Mouse (Mus musculus): ENCODE measurements around the gene Cspg4. TPM values are rescaled to one million over a fixed set of nuclear protein-coding genes. Genes with fewer than 3 reads are reported as not detected.
A peak's percentile ranks its signal among the peaks of the same experiment; 100 is the strongest.

The Cspg4 gene
- polyA plus RNA-seq, 1 experiment from 2014 or later = 8.1 TPM

GRCm38 (mm10) chr9:56843679-56844188 lies 21.1 kb upstream of the Cspg4 start:
- no peak overlapping the region for H3K4me3 ChIP-seq
- H3K27me3 ChIP-seq = no peaks in the 10 kb centered on the region
- no peak for ATAC-seq (ENCODE audit: low FRiP score, low read depth)
- H3K9ac ChIP-seq = no peak overlapping the region
- no peaks in the 10 kb centered on the region for H3K36me3 ChIP-seq
- 38% methylated on average over 7 of the region's 7 CpGs for WGBS
- H3K9me3 ChIP-seq = no peaks in the 10 kb centered on the region
- peak overlapping the region; percentile 54; the same call in 1 of the 2 replicates for H3K27ac ChIP-seq (replicated peaks)
- H3K4me2 ChIP-seq = no peak overlapping the region
- peaks cover 37% of the 10 kb centered on the region for H3K4me1 ChIP-seq (replicated peaks)

- Histone ChIP-seq H3K9ac (no peak overlapping the region), H3K36me3 (no peaks in the 10 kb centered on the region), H3K9me3 (no peaks in the 10 kb centered on the region), H3K27me3 (no peaks in the 10 kb centered on the region), H3K27ac (replicated peaks) (peak overlapping the region; percentile 54), H3K4me1 (replicated peaks) (peaks cover 37% of the 10 kb centered on the region), H3K4me2 (no peak overlapping the region), H3K4me3 (no peak overlapping the region)
- no peak for ATAC-seq (ENCODE audit: low FRiP score, low read depth)
- 46% methylated on average over 8 of the region's 8 CpGs for WGBS
These were observed 20.2 kb upstream of the Cspg4 start for GRCm38 (mm10) chr9:56844644-56845043.

GRCm38 (mm10) chr9:56847523-56847922 lies 17.3 kb upstream of the Cspg4 start:
- Histone ChIP-seq H3K27me3 (no peaks in the 10 kb centered on the region), H3K4me3 (no peak overlapping the region), H3K36me3 (no peaks in the 10 kb centered on the region), H3K27ac (replicated peaks) (no peak overlapping the region), H3K4me2 (no peak overlapping the region), H3K4me1 (replicated peaks) (peaks cover 27% of the 10 kb centered on the region), H3K9ac (no peak overlapping the region), H3K9me3 (no peaks in the 10 kb centered on the region)
- ATAC-seq (ENCODE audit: low FRiP score, low read depth) = peak; percentile 54; the same call in 1 of the 2 replicates
- 16% methylated on average over 3 of the region's 3 CpGs for WGBS

- ATAC-seq (ENCODE audit: low FRiP score, low read depth) = no peak
- H3K27me3 ChIP-seq = no peaks in the 10 kb centered on the region
- H3K4me2 ChIP-seq = no peak overlapping the region
- H3K4me1 ChIP-seq (replicated peaks) = peaks cover 6% of the 10 kb centered on the region
- WGBS = 74% methylated on average over 14 of the region's 14 CpGs
- H3K27ac ChIP-seq (replicated peaks) = no peak overlapping the region
- H3K36me3 ChIP-seq = no peaks in the 10 kb centered on the region
- H3K9ac ChIP-seq = no peak overlapping the region
- H3K9me3 ChIP-seq = no peaks in the 10 kb centered on the region
- no peak overlapping the region for H3K4me3 ChIP-seq
These were observed 14.5 kb upstream of the Cspg4 start for GRCm38 (mm10) chr9:56850128-56850904.

GRCm38 (mm10) chr9:56850905-56851252 lies 14.0 kb upstream of the Cspg4 start:
- Histone ChIP-seq H3K4me1 (replicated peaks) (peaks cover 6% of the 10 kb centered on the region), H3K27me3 (no peaks in the 10 kb centered on the region), H3K4me2 (no peak overlapping the region), H3K27ac (replicated peaks) (no peak overlapping the region), H3K9ac (no peak overlapping the region), H3K4me3 (no peak overlapping the region), H3K9me3 (no peaks in the 10 kb centered on the region), H3K36me3 (no peaks in the 10 kb centered on the region)
- ATAC-seq (ENCODE audit: low FRiP score, low read depth) = no peak
- WGBS = 84% methylated on average over 4 of the region's 4 CpGs

GRCm38 (mm10) chr9:56851778-56852177 lies 13.1 kb upstream of the Cspg4 start:
- peak; percentile 68; the same call in 1 of the 2 replicates for ATAC-seq (ENCODE audit: low FRiP score, low read depth)
- H3K4me3 ChIP-seq = no peak overlapping the region
- H3K9me3 ChIP-seq = no peaks in the 10 kb centered on the region

GRCm38 (mm10) chr9:56857463-56857862 lies 7.4 kb upstream of the Cspg4 start:
- 72% methylated on average over 3 of the region's 3 CpGs for WGBS
- H3K9ac ChIP-seq = no peak overlapping the region
- no peaks in the 10 kb centered on the region for H3K27me3 ChIP-seq
- no peaks in the 10 kb centered on the region for H3K4me1 ChIP-seq (replicated peaks)
- no peak for ATAC-seq (ENCODE audit: low FRiP score, low read depth)
- H3K4me2 ChIP-seq = no peak overlapping the region
- no peaks in the 10 kb centered on the region for H3K9me3 ChIP-seq
- H3K27ac ChIP-seq (replicated peaks) = no peak overlapping the region
- H3K36me3 ChIP-seq = no peaks in the 10 kb centered on the region
- H3K4me3 ChIP-seq = no peak overlapping the region

More at GRCm38 (mm10) chr9:56851778-56852177, 13.1 kb upstream of the Cspg4 start:
- Histone ChIP-seq H3K4me2 (no peak overlapping the region), H3K27ac (replicated peaks) (no peak overlapping the region), H3K4me1 (replicated peaks) (peaks cover 6% of the 10 kb centered on the region), H3K36me3 (no peaks in the 10 kb centered on the region), H3K27me3 (no peaks in the 10 kb centered on the region), H3K9ac (no peak overlapping the region)
- WGBS = 33% methylated on average over 11 of the region's 11 CpGs

GRCm38 (mm10) chr9:56860035-56860434 lies 4.8 kb upstream of the Cspg4 start:
- H3K9me3 ChIP-seq = no peaks in the 10 kb centered on the region
- H3K4me3 ChIP-seq = no peak overlapping the region
- WGBS = 74% methylated on average over 3 of the region's 3 CpGs
- H3K27me3 ChIP-seq = peaks cover 14% of the 10 kb centered on the region
- peaks cover 12% of the 10 kb centered on the region for H3K4me1 ChIP-seq (replicated peaks)
- no peak overlapping the region for H3K4me2 ChIP-seq
- H3K36me3 ChIP-seq = no peaks in the 10 kb centered on the region
- no peak overlapping the region for H3K27ac ChIP-seq (replicated peaks)
- no peak for ATAC-seq (ENCODE audit: low FRiP score, low read depth)
- no peak overlapping the region for H3K9ac ChIP-seq

- WGBS = 65% methylated on average over 15 of the region's 15 CpGs
- H3K4me1 ChIP-seq (replicated peaks) = peaks cover 13% of the 10 kb centered on the region
- H3K4me3 ChIP-seq = no peak overlapping the region
- H3K4me2 ChIP-seq = no peak overlapping the region
- H3K27ac ChIP-seq (replicated peaks) = no peak overlapping the region
- no peaks in the 10 kb centered on the region for H3K9me3 ChIP-seq
- no peak overlapping the region for H3K9ac ChIP-seq
- no peaks in the 10 kb centered on the region for H3K36me3 ChIP-seq
- no peak for ATAC-seq (ENCODE audit: low FRiP score, low read depth)
- peaks cover 19% of the 10 kb centered on the region for H3K27me3 ChIP-seq
These were observed 4.2 kb upstream of the Cspg4 start for GRCm38 (mm10) chr9:56860486-56861269.

- peaks cover 15% of the 10 kb centered on the region for H3K4me1 ChIP-seq (replicated peaks)
- WGBS = 59% methylated on average over 2 of the region's 2 CpGs
- H3K9ac ChIP-seq = no peak overlapping the region
- H3K27ac ChIP-seq (replicated peaks) = no peak overlapping the region
- no peaks in the 10 kb centered on the region for H3K36me3 ChIP-seq
- no peaks in the 10 kb centered on the region for H3K9me3 ChIP-seq
- no peak overlapping the region for H3K4me3 ChIP-seq
- H3K27me3 ChIP-seq = peaks cover 21% of the 10 kb centered on the region
- ATAC-seq (ENCODE audit: low FRiP score, low read depth) = no peak
- H3K4me2 ChIP-seq = no peak overlapping the region
These were observed 2.0 kb upstream of the Cspg4 start for GRCm38 (mm10) chr9:56862863-56863262.

- H3K9me3 ChIP-seq = no peaks in the 10 kb centered on the region
- no peaks in the 10 kb centered on the region for H3K36me3 ChIP-seq
- no peak within 1 kb of the TSS for H3K9ac ChIP-seq
- 37% methylated on average over 3 of the region's 3 CpGs for WGBS
- no peak for ATAC-seq (ENCODE audit: low FRiP score, low read depth)
- peak within 1 kb of the TSS; percentile 26 for H3K4me3 ChIP-seq
- peak within 1 kb of the TSS; percentile 48 for H3K4me2 ChIP-seq
- H3K27me3 ChIP-seq = peaks cover 21% of the 10 kb centered on the region
- peaks cover 26% of the 10 kb centered on the region for H3K4me1 ChIP-seq (replicated peaks)
- no peak within 1 kb of the TSS for H3K27ac ChIP-seq (replicated peaks)
These were observed 560 bp upstream of the Cspg4 start, which contains the start of gene Odf3l1 for GRCm38 (mm10) chr9:56864216-56864729. Odf3l1 (minus strand) TSS chr9:56864679.

All from hindbrain, embryonic 15.5 days (tissue).